Mouse (Mus musculus): Measurements from ENCODE around the gene Zswim3. TPM values are rescaled to one million over a fixed set of nuclear protein-coding genes. Genes with fewer than 3 reads are reported as not detected.

Zswim3 gene
- polyA plus RNA-seq, 1 experiment = 2.5 TPM

- H3K4me1 ChIP-seq (ENCODE audit: control insufficient read depth, insufficient read depth, insufficient read length) = no peaks in the 10 kb centered on the region
- H3K36me3 ChIP-seq (ENCODE audit: control insufficient read depth, insufficient read depth, low read length) = peaks cover 21% of the 10 kb centered on the region
- 97% methylated on average over 1 of the region's 1 CpGs for WGBS
- TF ChIP-seq CTCF (IDR thresholded peaks at IDR 0.05; ENCODE audit: extremely low read depth, insufficient read depth, insufficient read length, insufficient replicate concordance) = no peak
- TF ChIP-seq POLR2A (IDR thresholded peaks at IDR 0.05; ENCODE audit: low read depth, low read length) = no peak
- H3K4me3 ChIP-seq (ENCODE audit: extremely low read depth, insufficient read depth, insufficient read length) = no peak overlapping the region
- no peak for DNase-seq (ENCODE audit: low read depth in 1 of 2, low spot score in 2 of 2)
- no peaks in the 10 kb centered on the region for H3K27me3 ChIP-seq (ENCODE audit: control insufficient read depth, insufficient read depth, low read length)
- H3K27ac ChIP-seq (ENCODE audit: insufficient read depth, low read length) = no peak overlapping the region
Measured at GRCm38 (mm10) chr2:164829090-164829489, 24.2 kb downstream of the Zswim3 start.

- H3K4me1 ChIP-seq (ENCODE audit: control insufficient read depth, insufficient read depth, insufficient read length) = peaks cover 5% of the 10 kb centered on the region; the same call in 1 of the 2 replicates
- no peak overlapping the region for H3K4me3 ChIP-seq (ENCODE audit: extremely low read depth, insufficient read depth, insufficient read length)
- no peaks in the 10 kb centered on the region for H3K27me3 ChIP-seq (ENCODE audit: control insufficient read depth, insufficient read depth, low read length)
- no peak overlapping the region for H3K27ac ChIP-seq (ENCODE audit: insufficient read depth, low read length)
- 71% methylated on average over 10 of the region's 10 CpGs for WGBS
- peak in 1 of 2 experiments; percentile 45 for DNase-seq (ENCODE audit: low read depth in 1 of 2, low spot score in 2 of 2)
- peaks cover 13% of the 10 kb centered on the region for H3K36me3 ChIP-seq (ENCODE audit: control insufficient read depth, insufficient read depth, low read length)
- no peak for TF ChIP-seq POLR2A (IDR thresholded peaks at IDR 0.05; ENCODE audit: low read depth, low read length)
- no peak for TF ChIP-seq CTCF (IDR thresholded peaks at IDR 0.05; ENCODE audit: extremely low read depth, insufficient read depth, insufficient read length, insufficient replicate concordance)
Measured at GRCm38 (mm10) chr2:164831029-164831428, 26.1 kb downstream of the Zswim3 start.

GRCm38 (mm10) chr2:164832032-164832747 lies 27.3 kb downstream of the Zswim3 start:
- DNase-seq (ENCODE audit: low read depth in 1 of 2, low spot score in 2 of 2) = no peak
- 60% methylated on average over 16 of the region's 16 CpGs for WGBS
- Histone ChIP-seq H3K4me1 (ENCODE audit: control insufficient read depth, insufficient read depth, insufficient read length) (peaks cover 5% of the 10 kb centered on the region; the same call in 1 of the 2 replicates), H3K27me3 (ENCODE audit: control insufficient read depth, insufficient read depth, low read length) (no peaks in the 10 kb centered on the region), H3K4me3 (ENCODE audit: extremely low read depth, insufficient read depth, insufficient read length) (no peak overlapping the region), H3K36me3 (ENCODE audit: control insufficient read depth, insufficient read depth, low read length) (peaks cover 14% of the 10 kb centered on the region), H3K27ac (ENCODE audit: insufficient read depth, low read length) (peak overlapping the region; percentile 15)
- TF ChIP-seq POLR2A (IDR thresholded peaks at IDR 0.05; ENCODE audit: low read depth, low read length) = no peak
- no peak for TF ChIP-seq CTCF (IDR thresholded peaks at IDR 0.05; ENCODE audit: extremely low read depth, insufficient read depth, insufficient read length, insufficient replicate concordance)

GRCm38 (mm10) chr2:164832748-164833301 lies 27.9 kb downstream of the Zswim3 start, which contains the start of gene Ctsa:
Gene Ctsa, plus strand, starts transcription at chr2:164832873.
- TF ChIP-seq CTCF (IDR thresholded peaks at IDR 0.05; ENCODE audit: extremely low read depth, insufficient read depth, insufficient read length, insufficient replicate concordance) (peak; percentile 70; the same call in 1 of the 2 replicates), POLR2A (IDR thresholded peaks at IDR 0.05; ENCODE audit: low read depth, low read length) (no peak)
- peak; percentile 65 to 85 for DNase-seq (ENCODE audit: low read depth in 1 of 2, low spot score in 2 of 2)
- under 1% methylated on average over 35 of the region's 35 CpGs for WGBS
- Histone ChIP-seq H3K4me1 (ENCODE audit: control insufficient read depth, insufficient read depth, insufficient read length) (peaks cover 5% of the 10 kb centered on the region; the same call in 1 of the 2 replicates), H3K27ac (ENCODE audit: insufficient read depth, low read length) (peak within 1 kb of the TSS; percentile 85), H3K4me3 (ENCODE audit: extremely low read depth, insufficient read depth, insufficient read length) (peak within 1 kb of the TSS; percentile 83), H3K36me3 (ENCODE audit: control insufficient read depth, insufficient read depth, low read length) (peaks cover 16% of the 10 kb centered on the region), H3K27me3 (ENCODE audit: control insufficient read depth, insufficient read depth, low read length) (no peaks in the 10 kb centered on the region)

- Histone ChIP-seq H3K36me3 (ENCODE audit: control insufficient read depth, insufficient read depth, low read length) (peaks cover 21% of the 10 kb centered on the region), H3K4me1 (ENCODE audit: control insufficient read depth, insufficient read depth, insufficient read length) (peaks cover 5% of the 10 kb centered on the region; the same call in 1 of the 2 replicates), H3K4me3 (ENCODE audit: extremely low read depth, insufficient read depth, insufficient read length) (peak within 1 kb of the TSS; percentile 83), H3K27ac (ENCODE audit: insufficient read depth, low read length) (peak within 1 kb of the TSS; percentile 85), H3K27me3 (ENCODE audit: control insufficient read depth, insufficient read depth, low read length) (no peaks in the 10 kb centered on the region)
- DNase-seq (ENCODE audit: low read depth in 1 of 2, low spot score in 2 of 2) = peak; percentile 79 to 88
- TF ChIP-seq POLR2A (IDR thresholded peaks at IDR 0.05; ENCODE audit: low read depth, low read length) (peak; percentile 44; the same call in 1 of the 2 replicates), CTCF (IDR thresholded peaks at IDR 0.05; ENCODE audit: extremely low read depth, insufficient read depth, insufficient read length, insufficient replicate concordance) (no peak)
- WGBS = under 1% methylated on average over 31 of the region's 31 CpGs
Measured at GRCm38 (mm10) chr2:164833314-164833959, 28.5 kb downstream of the Zswim3 start, which contains the start of gene Neurl2. Gene Neurl2, minus strand, starts transcription at chr2:164833456.

- Histone ChIP-seq H3K4me1 (ENCODE audit: control insufficient read depth, insufficient read depth, insufficient read length) (peaks cover 5% of the 10 kb centered on the region; the same call in 1 of the 2 replicates), H3K27me3 (ENCODE audit: control insufficient read depth, insufficient read depth, low read length) (no peaks in the 10 kb centered on the region), H3K36me3 (ENCODE audit: control insufficient read depth, insufficient read depth, low read length) (peaks cover 31% of the 10 kb centered on the region), H3K4me3 (ENCODE audit: extremely low read depth, insufficient read depth, insufficient read length) (peak overlapping the region; percentile 83), H3K27ac (ENCODE audit: insufficient read depth, low read length) (peak overlapping the region; percentile 85)
- WGBS = 38% methylated on average over 8 of the region's 8 CpGs
- no peak for DNase-seq (ENCODE audit: low read depth in 1 of 2, low spot score in 2 of 2)
- TF ChIP-seq CTCF (IDR thresholded peaks at IDR 0.05; ENCODE audit: extremely low read depth, insufficient read depth, insufficient read length, insufficient replicate concordance) (no peak), POLR2A (IDR thresholded peaks at IDR 0.05; ENCODE audit: low read depth, low read length) (no peak)
Measured at GRCm38 (mm10) chr2:164834531-164834930, 29.6 kb downstream of the Zswim3 start.

Measured in spleen, adult 2 months (tissue).